Mouse (Mus musculus): ENCODE data around the gene Ccnt1.
"Not testable (repeated sequence)": the region's sequence is repeated elsewhere in the genome, so short reads cannot be mapped to it uniquely, and the experiment has no call there.

GRCm38 (mm10) chr15:98514845-98515244, 55.9 kb downstream of the Ccnt1 start:
- not testable (repeated sequence) for TF ChIP-seq CTCF (IDR thresholded peaks at IDR 0.05; ENCODE audit: extremely low read depth, insufficient read depth, insufficient read length, insufficient replicate concordance); POLR2A (IDR thresholded peaks at IDR 0.05; ENCODE audit: low read depth, low read length)
